Comparison of ENCODE assay signal across 18 mouse cellular contexts in genomic region chr2:119157836-119158235, GRCm38 (mm10). TPM values are rescaled to one million over a fixed set of nuclear protein-coding genes. Genes with fewer than 3 reads are reported as not detected.
A peak's percentile ranks its signal among the peaks of the same experiment; 100 is the strongest.
DNase-seq lines count a peak whose midpoint lies in the region; ATAC-seq and TF ChIP-seq lines count a peak whose summit lies in the region.
"Had no signal": no experiment of that assay in that cellular context is flagged by ENCODE, and none has a peak within 500 bp of the region (broad histone marks: within the 10 kb centered on the region; RNA-seq: fewer than 3 reads in every experiment).

No protein-coding gene starts in this region.

- in situ Hi-C loops in CH12.LX (cut with MboI; ENCODE audit: low pct_ligation_motif_present, low pct_unique_long_range_greater_than_20kb, low sequenced_read_pairs) = no loop called here

- no peaks in the 10 kb centered on the region for H3K9me3 ChIP-seq in erythroblast, embryonic 14.5 days (ENCODE audit: control insufficient read depth, low read length)
- H3K9me3 ChIP-seq in kidney, embryonic 16.5 days (ENCODE audit: low read length) = no peaks in the 10 kb centered on the region
- H3K9me3 ChIP-seq in CH12.LX (replicated peaks; ENCODE audit: low read length) = no peaks in the 10 kb centered on the region
- no peaks in the 10 kb centered on the region for H3K9me3 ChIP-seq in liver, embryonic 14.5 days (ENCODE audit: control insufficient read depth, low read length)
- H3K9me3 ChIP-seq: forebrain, embryonic 12.5 days; stomach, embryonic 15.5 days had no signal

- TF ChIP-seq EP300 in CH12.LX (IDR thresholded peaks at IDR 0.05; ENCODE audit: low read length) = no peak
- no peak for TF ChIP-seq EP300 in liver, embryonic 14.5 days (IDR thresholded peaks at IDR 0.05; ENCODE audit: low read depth)

- H3K27ac ChIP-seq in kidney, embryonic 16.5 days (ENCODE audit: low read length) = no peak overlapping the region
- no peak overlapping the region for H3K27ac ChIP-seq in CH12.LX (ENCODE audit: insufficient read depth, low read depth)
- peak overlapping the region; percentile 78; the same call in 1 of the 2 replicates for H3K27ac ChIP-seq in liver, embryonic 14.5 days

- no peak for TF ChIP-seq CTCF in CH12.LX (conservative IDR thresholded peaks at IDR 0.05 in 1 of 2, IDR thresholded peaks at IDR 0.05 in 1 of 2; ENCODE audit: low read depth in 2 of 2, low read length in 2 of 2)
- TF ChIP-seq CTCF in liver, embryonic 14.5 days (IDR thresholded peaks at IDR 0.05; ENCODE audit: low read depth) = no peak

- H3K27me3 ChIP-seq in erythroblast, embryonic 14.5 days (ENCODE audit: control insufficient read depth) = peaks cover 13% of the 10 kb centered on the region
- H3K27me3 ChIP-seq in kidney, embryonic 16.5 days (ENCODE audit: insufficient read depth, low read length) = no peaks in the 10 kb centered on the region
- H3K27me3 ChIP-seq in CH12.LX (replicated peaks) = peaks cover 11% of the 10 kb centered on the region
- no peaks in the 10 kb centered on the region for H3K27me3 ChIP-seq in liver, embryonic 14.5 days (ENCODE audit: control insufficient read depth, insufficient read depth, low read length)
- H3K27me3 ChIP-seq: stomach, embryonic 15.5 days had no signal

- H3K4me2 ChIP-seq in kidney, embryonic 16.5 days (replicated peaks; ENCODE audit: low read depth, low read length) = peak overlapping the region; percentile 77; the same call in 1 of the 2 replicates
- peak overlapping the region; percentile 67; the same call in 1 of the 2 replicates for H3K4me2 ChIP-seq in CH12.LX (ENCODE audit: insufficient read depth, low read depth, poor library complexity, severe bottlenecking)
- peak overlapping the region; percentile 96 for H3K4me2 ChIP-seq in liver, embryonic 14.5 days (ENCODE audit: low read depth)

- no peak for TF ChIP-seq POLR2A in CH12.LX (IDR thresholded peaks at IDR 0.05; ENCODE audit: low read depth, low read length)

- DNase-seq in kidney, adult 18-20 months = no peak
- DNase-seq in CH12.LX (ENCODE audit: extremely low read depth) = no peak
- no peak for DNase-seq in liver, embryonic 14.5 days (ENCODE audit: low read depth in 3 of 3, low spot score in 3 of 3)
- no peak for DNase-seq in gastrocnemius, postnatal 25 days
- DNase-seq in layer of hippocampus, postnatal 36 days = no peak
- DNase-seq: embryo, embryonic 11 days; heart, postnatal 4 days; lung, adult 2 months; thymus, postnatal 25 days had no signal

- no peak for TF ChIP-seq RAD21 in CH12.LX (IDR thresholded peaks at IDR 0.05; ENCODE audit: low read depth, low read length)

- ATAC-seq in erythroblast, adult 5-6 weeks (replicated peaks; ENCODE audit: low FRiP score, poor library complexity, severe bottlenecking) = no peak
- ATAC-seq in kidney, embryonic 16.5 days (ENCODE audit: low FRiP score, low TSS enrichment) = no peak
- ATAC-seq in liver, embryonic 14.5 days (ENCODE audit: insufficient read depth) = no peak

- no peak overlapping the region for H3K9ac ChIP-seq in kidney, embryonic 16.5 days (replicated peaks; ENCODE audit: low read length)
- H3K9ac ChIP-seq in CH12.LX (ENCODE audit: insufficient read depth, low read depth) = no peak overlapping the region
- no peak overlapping the region for H3K9ac ChIP-seq in liver, embryonic 14.5 days (replicated peaks)

- H3K4me1 ChIP-seq in erythroblast, embryonic 14.5 days (ENCODE audit: control insufficient read depth) = peaks cover 53% of the 10 kb centered on the region
- peaks cover 14% of the 10 kb centered on the region for H3K4me1 ChIP-seq in kidney, embryonic 16.5 days (ENCODE audit: insufficient read depth, low read length)
- peaks cover 3 to 11% of the 10 kb centered on the region in 2 experiments; a peak in 3 of 4 replicates for H3K4me1 ChIP-seq in CH12.LX (ENCODE audit: control insufficient read depth in 1 of 2, insufficient read depth in 2 of 2)
- H3K4me1 ChIP-seq in liver, embryonic 14.5 days (replicated peaks; ENCODE audit: control insufficient read depth in 2 of 2, insufficient read depth in 2 of 2, low read length in 1 of 2) = peaks cover 24 to 26% of the 10 kb centered on the region in 2 experiments

- peaks cover 20% of the 10 kb centered on the region for H3K36me3 ChIP-seq in erythroblast, embryonic 14.5 days (ENCODE audit: control insufficient read depth)
- 0 out of 2 replicates have a peak, but pooled peaks cover under 1% of the 10 kb centered on the region for H3K36me3 ChIP-seq in kidney, embryonic 16.5 days (ENCODE audit: insufficient read depth, low read length)
- H3K36me3 ChIP-seq in CH12.LX (replicated peaks in 1 of 2; ENCODE audit: control insufficient read depth in 1 of 2, insufficient read depth in 1 of 2, low read length in 1 of 2) = peaks cover 11 to 20% of the 10 kb centered on the region in 2 experiments
- H3K36me3 ChIP-seq in liver, embryonic 14.5 days (replicated peaks; ENCODE audit: control insufficient read depth, insufficient read depth, low read depth) = peaks cover 16% of the 10 kb centered on the region
- H3K36me3 ChIP-seq: stomach, embryonic 15.5 days had no signal

- H3K79me2 ChIP-seq in CH12.LX (replicated peaks; ENCODE audit: control insufficient read depth, extremely low read depth, insufficient read depth, poor library complexity, severe bottlenecking) = peaks cover 21% of the 10 kb centered on the region

- dilution Hi-C loops in CH12.LX (cut with MboI; ENCODE audit: extremely low pct_ligation_motif_present, extremely low pct_unique_long_range_greater_than_20kb, low sequenced_read_pairs) = no loop called here

- H3K4me3 ChIP-seq in erythroblast, embryonic 14.5 days (replicated peaks) = peak overlapping the region; percentile 79
- H3K4me3 ChIP-seq in kidney, embryonic 16.5 days (ENCODE audit: low read length) = no peak overlapping the region
- H3K4me3 ChIP-seq in CH12.LX (replicated peaks in 1 of 3; ENCODE audit: low read depth in 2 of 3, low read length in 2 of 3, poor library complexity in 1 of 3) = no peak overlapping the region
- H3K4me3 ChIP-seq in liver, embryonic 14.5 days (ENCODE audit: insufficient read depth in 1 of 2, low read depth in 2 of 2, low read length in 2 of 2) = no peak overlapping the region; a peak in 1 of 4 replicates

RNA-seq across cellular contexts. Expression of gene Rmdn3, which starts 1.0 kb away (rescaled TPM):
- 4.4 and 6.3 TPM in 2 replicates for polyA plus RNA-seq in erythroblast, embryonic 14.5 days (2012)
- 17.8 and 21.7 TPM in 2 replicates for total RNA-seq in erythroblast, adult 5-6 weeks (2015; ENCODE audit: low replicate concordance)
- 27.9 and 33.2 TPM in 2 replicates for total RNA-seq in erythroblast, adult 5-6 weeks (2017; ENCODE audit: low replicate concordance)
- 46.4 and 47.0 TPM in 2 replicates for polyA plus RNA-seq in kidney, embryonic 16.5 days (2015; fragmentation: Nextera tagmentation; extraction: Ambion mirVana)
- 49.9 and 52.0 TPM in 2 replicates for total RNA-seq in CH12.LX (2012; rRNA removed)
- total RNA-seq in CH12.LX (2014; rRNA removed) = 59.1 and 61.2 TPM in 2 replicates
- polyA plus RNA-seq in CH12.LX (2012; ENCODE audit: insufficient read length, low read depth) = 41.8 and 48.1 TPM in 2 replicates
- polyA plus RNA-seq in liver, embryonic 14.5 days (2012; rRNA removed) = 15.0 and 22.8 TPM in 2 replicates
- polyA plus RNA-seq in liver, embryonic 14.5 days (2014; fragmentation: Nextera tagmentation; extraction: Ambion mirVana) = 42.2 and 47.6 TPM in 2 replicates
- total RNA-seq in gastrocnemius, postnatal 25 days (2021) = 1 to 10 TPM; 5.7 to 9.2 TPM
- 10 to 100 TPM; 59.4 to 61.8 TPM for total RNA-seq in layer of hippocampus, postnatal 36 days (2021)

RNA-seq across cellular contexts. Expression of gene Gchfr, which starts 9.7 kb away (rescaled TPM):
- polyA plus RNA-seq in erythroblast, embryonic 14.5 days (2012) = 0.20 and 0.22 TPM in 2 replicates
- total RNA-seq in erythroblast, adult 5-6 weeks (2015; ENCODE audit: low replicate concordance) = not detected in 2 replicates
- 1.5 TPM in 1 of 2 replicates, not detected in the other for total RNA-seq in erythroblast, adult 5-6 weeks (2017; ENCODE audit: low replicate concordance)
- 34.5 and 38.8 TPM in 2 replicates for polyA plus RNA-seq in kidney, embryonic 16.5 days (2015; fragmentation: Nextera tagmentation; extraction: Ambion mirVana)
- 9.5 and 18.2 TPM in 2 replicates for total RNA-seq in CH12.LX (2012; rRNA removed)
- total RNA-seq in CH12.LX (2014; rRNA removed) = 0.93 and 1.8 TPM in 2 replicates
- polyA plus RNA-seq in CH12.LX (2012; ENCODE audit: insufficient read length, low read depth) = 1.1 and 2.7 TPM in 2 replicates
- polyA plus RNA-seq in liver, embryonic 14.5 days (2012; rRNA removed) = 35.4 and 59.7 TPM in 2 replicates
- 75.9 and 80.3 TPM in 2 replicates for polyA plus RNA-seq in liver, embryonic 14.5 days (2014; fragmentation: Nextera tagmentation; extraction: Ambion mirVana)
- total RNA-seq in gastrocnemius, postnatal 25 days (2021) = not detected
- not detected for total RNA-seq in layer of hippocampus, postnatal 36 days (2021)
- total RNA-seq: layer of hippocampus, adult 2 months; megakaryocyte, adult 5-6 weeks had no signal

RNA-seq across cellular contexts. Expression of gene Gm14137, which starts 16.5 kb away (rescaled TPM):
- polyA plus RNA-seq in erythroblast, embryonic 14.5 days (2012) = not detected in 2 replicates
- total RNA-seq in erythroblast, adult 5-6 weeks (2015; ENCODE audit: low replicate concordance) = not detected in 2 replicates
- not detected in 2 replicates for total RNA-seq in erythroblast, adult 5-6 weeks (2017; ENCODE audit: low replicate concordance)
- polyA plus RNA-seq in kidney, embryonic 16.5 days (2015; fragmentation: Nextera tagmentation; extraction: Ambion mirVana) = 0.56 and 0.85 TPM in 2 replicates
- total RNA-seq in CH12.LX (2012; rRNA removed) (4.7 and 9.2 TPM in 2 replicates), CH12.LX (2014; rRNA removed) (2.3 and 2.6 TPM in 2 replicates)
- polyA plus RNA-seq in CH12.LX (2012; ENCODE audit: insufficient read length, low read depth) = 3.3 and 3.4 TPM in 2 replicates
- polyA plus RNA-seq in liver, embryonic 14.5 days (2012; rRNA removed) = not detected in 2 replicates
- 0.05 TPM in 1 of 2 replicates, not detected in the other for polyA plus RNA-seq in liver, embryonic 14.5 days (2014; fragmentation: Nextera tagmentation; extraction: Ambion mirVana)
- not detected for total RNA-seq in gastrocnemius, postnatal 25 days (2021)
- not detected for total RNA-seq in layer of hippocampus, postnatal 36 days (2021)
- total RNA-seq: gastrocnemius, adult 18-20 months; heart, adult 8-10 months; heart, postnatal 4 days; layer of hippocampus, adult 2 months; megakaryocyte, adult 5-6 weeks had no signal

RNA-seq across cellular contexts. Expression of gene Rad51, which starts 45.2 kb away (rescaled TPM):
- polyA plus RNA-seq in erythroblast, embryonic 14.5 days (2012) = 2.7 and 4.3 TPM in 2 replicates
- 16.1 and 18.8 TPM in 2 replicates for total RNA-seq in erythroblast, adult 5-6 weeks (2015; ENCODE audit: low replicate concordance)
- total RNA-seq in erythroblast, adult 5-6 weeks (2017; ENCODE audit: low replicate concordance) = 14.1 and 29.6 TPM in 2 replicates
- polyA plus RNA-seq in kidney, embryonic 16.5 days (2015; fragmentation: Nextera tagmentation; extraction: Ambion mirVana) = 50.7 and 51.8 TPM in 2 replicates
- total RNA-seq in CH12.LX (2012; rRNA removed) (40.5 and 45.0 TPM in 2 replicates), CH12.LX (2014; rRNA removed) (16.1 and 18.6 TPM in 2 replicates)
- 87.5 and 109 TPM in 2 replicates for polyA plus RNA-seq in CH12.LX (2012; ENCODE audit: insufficient read length, low read depth)
- polyA plus RNA-seq in liver, embryonic 14.5 days (2012; rRNA removed) = 20.4 and 28.7 TPM in 2 replicates
- 33.9 and 35.7 TPM in 2 replicates for polyA plus RNA-seq in liver, embryonic 14.5 days (2014; fragmentation: Nextera tagmentation; extraction: Ambion mirVana)
- 1 to 10 TPM in 1 of 2 experiments, under 1 TPM in 1; 0.78 to 1.2 TPM for total RNA-seq in gastrocnemius, postnatal 25 days (2021)
- 1 to 10 TPM in 1 of 2 experiments, under 1 TPM in 1; 0.99 to 1.5 TPM for total RNA-seq in layer of hippocampus, postnatal 36 days (2021)

RNA-seq across cellular contexts. Expression of gene Zfyve19, which starts 50.6 kb away (rescaled TPM):
- polyA plus RNA-seq in erythroblast, embryonic 14.5 days (2012) = 1.1 and 1.9 TPM in 2 replicates
- total RNA-seq in erythroblast, adult 5-6 weeks (2015; ENCODE audit: low replicate concordance) = 0.58 and 4.2 TPM in 2 replicates
- 11.3 and 12.6 TPM in 2 replicates for total RNA-seq in erythroblast, adult 5-6 weeks (2017; ENCODE audit: low replicate concordance)
- 64.1 and 67.2 TPM in 2 replicates for polyA plus RNA-seq in kidney, embryonic 16.5 days (2015; fragmentation: Nextera tagmentation; extraction: Ambion mirVana)
- 38.2 and 38.7 TPM in 2 replicates for total RNA-seq in CH12.LX (2012; rRNA removed)
- total RNA-seq in CH12.LX (2014; rRNA removed) = 25.6 and 28.0 TPM in 2 replicates
- 39.9 and 45.2 TPM in 2 replicates for polyA plus RNA-seq in CH12.LX (2012; ENCODE audit: insufficient read length, low read depth)
- 19.4 and 20.5 TPM in 2 replicates for polyA plus RNA-seq in liver, embryonic 14.5 days (2012; rRNA removed)
- polyA plus RNA-seq in liver, embryonic 14.5 days (2014; fragmentation: Nextera tagmentation; extraction: Ambion mirVana) = 16.4 and 18.2 TPM in 2 replicates
- 10 to 100 TPM; 10.5 to 11.7 TPM for total RNA-seq in gastrocnemius, postnatal 25 days (2021)
- total RNA-seq in layer of hippocampus, postnatal 36 days (2021) = 10 to 100 TPM; 38.7 to 43.9 TPM
